Mouse (Mus musculus) activated CD4-positive, CD25-positive, alpha-beta regulatory T cell, adult 4 months (primary cell): ENCODE data around the gene Tmem199. TPM values are rescaled to one million over a fixed set of nuclear protein-coding genes. Genes with fewer than 3 reads are reported as not detected.
"Not testable (repeated sequence)": the region's sequence is repeated elsewhere in the genome, so short reads cannot be mapped to it uniquely, and the experiment has no call there.

ENCODE experiments used
- ATAC-seq: one replicate; pipeline ENCODE4 v1.8.0; 2017
- polyA plus RNA-seq, 2 experiments: library from polyadenylated mRNA; unstranded; fragments of 100-300 nt; shearing (Covaris generic); gene quantifications; one replicate each; pipeline ENCODE4 v1.2.1; 2017

Gene Tmem199
- 10 to 100 TPM; 47.9 to 58.6 TPM for polyA plus RNA-seq

GRCm38 (mm10) chr11:78512025-78512957 lies at the start of gene Tmem199, which contains the start of gene Poldip2:
Gene Tmem199, minus strand, starts transcription at chr11:78512172.
Gene Poldip2, plus strand, starts transcription at chr11:78512193.
- peak; percentile 87 for ATAC-seq

- no peak for ATAC-seq
Observed at GRCm38 (mm10) chr11:78560447-78560846, 48.5 kb upstream of the Tmem199 start.

DNA sequence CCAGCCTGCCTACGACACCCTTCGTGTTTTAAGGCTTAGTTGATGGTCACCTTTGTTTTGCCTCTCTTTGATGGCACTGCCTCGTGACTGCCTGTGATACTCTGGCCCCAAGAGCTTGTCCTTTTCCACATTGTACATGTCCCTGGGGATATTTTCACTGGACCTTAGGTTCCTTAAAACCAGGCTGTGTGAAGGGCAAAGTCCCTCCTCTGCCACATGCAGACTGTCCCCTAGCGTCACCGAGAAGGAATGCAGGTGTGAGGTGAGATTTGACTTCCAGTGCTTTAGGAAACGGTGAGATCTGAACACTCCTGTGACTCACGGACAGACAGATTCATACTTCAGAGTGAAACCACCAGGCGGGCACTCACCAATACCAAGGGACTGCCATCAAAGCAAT lies 45.3 kb upstream of the Tmem199 start:
- ATAC-seq: no peak

GRCm38 (mm10) chr11:78556070-78556469 lies 44.1 kb upstream of the Tmem199 start:
- no peak for ATAC-seq

DNA sequence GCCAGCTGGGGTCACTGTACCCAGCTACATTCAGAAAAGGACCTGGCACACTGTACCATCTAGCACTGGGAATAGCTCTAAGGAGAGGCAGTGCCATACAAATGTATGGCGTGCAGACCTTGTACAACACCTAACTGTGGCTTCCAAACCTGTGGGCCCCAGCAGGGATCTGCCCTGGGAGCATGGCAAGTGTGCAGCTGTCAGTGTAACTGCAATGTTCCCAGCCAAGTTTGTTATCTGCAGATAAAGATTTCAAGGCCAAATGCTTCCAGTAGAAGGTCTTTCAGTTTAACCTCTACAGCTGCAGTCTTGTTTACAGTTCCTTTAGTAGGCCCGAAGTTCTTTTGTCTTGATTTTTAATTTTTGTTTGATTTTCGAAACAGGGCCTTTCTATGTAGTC lies 43.7 kb upstream of the Tmem199 start:
- no peak for ATAC-seq

GRCm38 (mm10) chr11:78551059-78551398 lies 39.1 kb upstream of the Tmem199 start:
- ATAC-seq: no peak

- peak; percentile 100 for ATAC-seq
Observed at GRCm38 (mm10) chr11:78550168-78551058, 38.4 kb upstream of the Tmem199 start, which contains the start of gene Tmem97. Gene Tmem97, minus strand, starts transcription at chr11:78550777.

GRCm38 (mm10) chr11:78549491-78549987 lies 37.6 kb upstream of the Tmem199 start:
- ATAC-seq: no peak

DNA sequence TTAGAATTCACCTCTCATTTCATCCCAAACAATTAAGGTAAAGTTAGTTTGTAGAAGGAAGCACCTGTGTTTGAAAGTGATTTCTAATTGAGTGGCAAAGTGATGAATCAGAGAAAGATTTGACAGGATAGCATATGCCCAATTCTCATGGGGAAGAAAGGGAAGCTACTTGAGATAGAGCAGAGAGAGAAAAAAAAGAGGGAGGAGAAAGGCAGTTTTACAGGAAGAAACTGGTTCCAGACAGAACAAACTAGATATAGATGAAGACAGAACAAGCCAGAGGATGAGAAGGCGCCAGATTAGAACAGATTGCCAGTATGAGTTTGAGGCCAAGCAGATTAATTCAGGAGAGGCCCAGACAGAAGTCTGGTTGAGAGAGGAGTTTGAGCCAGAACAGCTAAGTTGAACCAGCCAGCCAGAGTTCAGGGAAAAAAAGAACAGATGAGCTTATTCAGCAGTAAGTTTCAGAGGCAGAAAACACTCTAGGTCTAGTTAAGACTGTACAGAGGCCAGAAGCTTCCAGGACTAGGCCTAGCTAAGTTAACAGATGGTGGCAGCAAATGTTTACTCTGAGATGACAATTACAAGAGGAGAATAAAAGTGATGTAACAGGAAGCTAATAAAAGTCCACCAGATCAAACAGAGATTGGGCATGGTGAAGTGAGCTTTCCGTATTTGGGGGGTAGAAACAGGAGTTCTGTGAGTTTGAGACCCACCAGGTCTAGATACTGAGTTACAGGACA lies 35.9 kb upstream of the Tmem199 start:
- ATAC-seq: no peak

- no peak for ATAC-seq
Observed at GRCm38 (mm10) chr11:78545181-78545580, 33.2 kb upstream of the Tmem199 start.

- no peak for ATAC-seq
Observed at GRCm38 (mm10) chr11:78544449-78545111, 32.6 kb upstream of the Tmem199 start.

DNA sequence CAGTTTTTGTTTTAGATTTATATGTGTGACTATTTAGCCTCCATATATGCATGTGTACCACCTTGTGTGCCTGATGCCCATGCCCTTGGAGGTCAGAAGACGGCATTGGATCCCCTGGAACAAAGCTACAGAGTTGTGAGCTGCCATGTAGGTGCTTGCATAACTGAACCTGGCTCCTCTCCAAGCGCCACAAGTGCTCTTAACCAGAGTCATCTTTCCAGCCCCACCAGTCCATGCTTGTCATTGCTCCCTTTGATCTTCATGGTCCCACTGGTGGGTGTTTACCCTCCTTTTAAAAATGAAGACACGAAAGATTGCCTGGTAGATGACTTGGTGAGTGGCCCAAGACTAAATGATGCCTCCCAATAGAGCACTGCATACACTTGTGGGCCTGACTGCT lies 28.4 kb upstream of the Tmem199 start:
- no peak for ATAC-seq

GRCm38 (mm10) chr11:78536690-78537084 lies 24.7 kb upstream of the Tmem199 start:
- no peak for ATAC-seq

- ATAC-seq: peak; percentile 94
Observed at GRCm38 (mm10) chr11:78536080-78536689, 24.2 kb upstream of the Tmem199 start, which contains the start of the genes Tnfaip1 and Ift20. Gene Tnfaip1, minus strand, starts transcription at chr11:78536332. Gene Ift20, plus strand, starts transcription at chr11:78536361.

GRCm38 (mm10) chr11:78535376-78536079 lies 23.6 kb upstream of the Tmem199 start:
- ATAC-seq: peak; percentile 2

- ATAC-seq: no peak
Observed at GRCm38 (mm10) chr11:78534516-78534915, 22.5 kb upstream of the Tmem199 start.

DNA sequence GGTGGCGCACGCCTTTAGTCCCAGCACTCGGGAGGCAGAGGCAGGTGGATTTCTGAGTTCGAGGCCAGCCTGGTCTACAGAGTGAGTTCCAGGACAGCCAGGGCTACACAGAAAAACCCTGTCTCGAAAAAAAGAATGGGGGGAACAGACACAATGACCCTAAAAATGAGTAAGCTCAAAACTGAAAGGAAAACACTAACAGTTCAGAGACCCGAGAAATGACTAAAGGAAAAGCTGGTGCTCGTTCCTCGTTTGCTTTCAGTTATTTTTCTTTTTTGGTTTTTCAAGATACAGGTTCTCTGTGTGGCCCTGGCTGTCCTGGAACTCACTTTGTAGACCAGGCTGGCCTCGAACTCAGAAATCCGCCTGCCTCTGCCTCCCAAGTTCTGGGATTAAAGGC lies 19.5 kb upstream of the Tmem199 start:
- not testable (repeated sequence) for ATAC-seq

DNA sequence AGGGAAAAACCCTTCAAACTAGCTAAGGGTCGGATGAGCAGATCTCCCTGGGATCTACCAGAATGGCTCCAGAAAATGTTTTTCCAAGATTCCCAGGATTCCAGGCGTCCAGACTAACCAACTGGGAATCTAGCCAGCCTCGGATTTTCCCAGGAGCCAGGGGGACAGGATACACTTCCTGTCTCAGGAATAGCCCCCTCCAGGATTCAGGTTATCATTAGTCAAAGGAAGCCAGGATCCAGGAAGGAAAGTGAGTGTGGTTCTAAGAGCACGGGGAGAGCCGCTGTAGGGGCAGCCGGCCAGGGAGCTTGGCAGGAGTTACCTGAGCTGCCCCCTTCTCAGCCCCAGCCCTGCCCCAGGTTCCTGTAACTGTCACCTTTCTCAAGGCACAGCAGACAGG lies 19.1 kb upstream of the Tmem199 start:
- ATAC-seq: no peak

- no peak for ATAC-seq
Observed at GRCm38 (mm10) chr11:78530001-78530400, 18.0 kb upstream of the Tmem199 start.

- ATAC-seq: no peak
Observed at GRCm38 (mm10) chr11:78528714-78529113, 16.7 kb upstream of the Tmem199 start.
